Mouse (Mus musculus) hindlimb bud, embryonic 11.5 days (tissue): Measurements from ENCODE around the gene Ralb.

Experiments
- DNase-seq: peaks from one replicate; pipeline ENCODE4 v3.0.0-alpha.2; 2012; ENCODE audit warnings: low read depth, low spot score; ENCODE audit errors: extremely low spot score

Gene Ralb

GRCm38 (mm10) chr1:119494024-119494711 lies 10.4 kb downstream of the Ralb start:
- no peak for DNase-seq

GRCm38 (mm10) chr1:119492505-119492904 lies 12.1 kb downstream of the Ralb start:
- DNase-seq = no peak

GRCm38 (mm10) chr1:119492097-119492496 lies 12.5 kb downstream of the Ralb start:
- no peak for DNase-seq

GRCm38 (mm10) chr1:119490765-119491164 lies 13.8 kb downstream of the Ralb start:
- DNase-seq = no peak

GRCm38 (mm10) chr1:119487917-119488590 lies 16.5 kb downstream of the Ralb start:
- DNase-seq = no peak

- no peak for DNase-seq
Observed at GRCm38 (mm10) chr1:119485825-119486224, 18.8 kb downstream of the Ralb start.

GRCm38 (mm10) chr1:119484457-119484856 lies 20.1 kb downstream of the Ralb start:
- DNase-seq = no peak

- DNase-seq = no peak
Observed at GRCm38 (mm10) chr1:119482891-119483290, 21.7 kb downstream of the Ralb start.

- DNase-seq = no peak
Observed at GRCm38 (mm10) chr1:119481205-119481932, 23.2 kb downstream of the Ralb start.

GRCm38 (mm10) chr1:119480678-119481077 lies 23.9 kb downstream of the Ralb start:
- DNase-seq = no peak

- DNase-seq = no peak
Observed at GRCm38 (mm10) chr1:119479641-119480040, 25.0 kb downstream of the Ralb start.

- DNase-seq = no peak
Observed at GRCm38 (mm10) chr1:119476905-119477353, 27.7 kb downstream of the Ralb start.

GRCm38 (mm10) chr1:119474671-119475070 lies 29.9 kb downstream of the Ralb start:
- DNase-seq = no peak

GRCm38 (mm10) chr1:119472648-119473047 lies 31.9 kb downstream of the Ralb start:
- no peak for DNase-seq

GRCm38 (mm10) chr1:119471793-119472396 lies 32.7 kb downstream of the Ralb start:
- DNase-seq = no peak

- DNase-seq = no peak
Observed at GRCm38 (mm10) chr1:119463386-119463785, 41.2 kb downstream of the Ralb start.

GRCm38 (mm10) chr1:119460062-119460461 lies 44.5 kb downstream of the Ralb start:
- DNase-seq = no peak

GRCm38 (mm10) chr1:119457993-119458605 lies 46.5 kb downstream of the Ralb start:
- peak; percentile 64 for DNase-seq

- DNase-seq = no peak
Observed at GRCm38 (mm10) chr1:119457528-119457855, 47.1 kb downstream of the Ralb start.

GRCm38 (mm10) chr1:119456671-119457527 lies 47.7 kb downstream of the Ralb start:
- peak; percentile 31 for DNase-seq
